Mouse (Mus musculus): Measurements from ENCODE around the gene Imp3. TPM values are rescaled to one million over a fixed set of nuclear protein-coding genes. Genes with fewer than 3 reads are reported as not detected.
"Not testable (repeated sequence)": the region's sequence is repeated elsewhere in the genome, so short reads cannot be mapped to it uniquely, and the experiment has no call there.

The Imp3 gene
- polyA plus RNA-seq, 1 experiment from 2014 or later = 69.6 TPM

DNA sequence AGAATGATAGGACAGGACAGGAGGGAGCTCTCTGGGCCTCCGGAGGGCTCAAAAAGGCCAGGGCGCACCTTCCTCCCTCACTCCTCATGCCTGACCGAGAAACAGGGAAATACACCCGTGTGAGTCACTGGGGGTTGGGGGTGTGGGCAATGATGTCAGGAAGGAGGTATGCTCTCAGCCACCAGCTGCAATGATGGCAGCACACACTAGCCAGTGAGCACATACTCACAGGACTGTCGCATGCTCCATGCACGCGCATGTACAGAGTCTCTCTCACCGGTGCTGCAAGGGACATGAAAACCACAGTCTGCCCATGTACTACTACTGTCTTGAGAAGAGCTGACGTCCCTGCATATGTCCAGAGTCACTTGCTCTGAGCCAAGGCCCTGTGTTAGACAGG lies 29.7 kb upstream of the Imp3 start:
- no peak for ATAC-seq (ENCODE audit: insufficient read depth)
- DNase-seq = no peak

DNA sequence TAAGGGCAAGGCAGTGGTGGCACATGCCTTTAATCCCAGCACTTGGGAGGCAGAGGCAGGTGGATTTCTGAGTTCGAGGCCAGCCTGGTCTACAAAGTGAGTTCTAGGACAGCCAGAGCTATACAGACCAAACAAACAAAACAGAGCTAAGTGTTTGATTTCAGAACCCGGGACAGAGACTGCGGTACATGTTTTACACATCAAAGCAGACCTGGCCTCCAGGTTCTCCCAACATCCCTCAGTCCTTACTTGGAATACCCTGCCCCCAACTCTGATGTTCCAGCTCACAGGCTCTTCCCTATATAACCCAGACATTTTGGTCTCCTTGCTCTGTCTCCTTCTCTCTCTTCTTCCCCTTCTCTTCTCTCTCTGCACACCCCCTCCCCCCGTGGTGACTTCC lies 27.3 kb upstream of the Imp3 start:
- not testable (repeated sequence) for ATAC-seq (ENCODE audit: insufficient read depth); DNase-seq; H3K27me3 ChIP-seq (ENCODE audit: insufficient read depth, low read length); H3K4me3 ChIP-seq (ENCODE audit: low read depth, low read length); H3K36me3 ChIP-seq (ENCODE audit: insufficient read depth); H3K9me3 ChIP-seq (ENCODE audit: low read depth, low read length); H3K9ac ChIP-seq; H3K4me2 ChIP-seq; H3K27ac ChIP-seq (ENCODE audit: low read depth); H3K4me1 ChIP-seq (ENCODE audit: insufficient read depth)
- 49% methylated on average over 4 of the region's 4 CpGs for WGBS

More for the DNA sequence above, 29.7 kb upstream of the Imp3 start:
- H3K4me2 ChIP-seq = no peak overlapping the region
- WGBS = 76% methylated on average over 9 of the region's 9 CpGs
- no peaks in the 10 kb centered on the region for H3K9me3 ChIP-seq (ENCODE audit: low read depth, low read length)
- TF ChIP-seq CTCF (IDR thresholded peaks at IDR 0.05; ENCODE audit: low read depth) = no peak
- H3K4me1 ChIP-seq (ENCODE audit: insufficient read depth) = no peaks in the 10 kb centered on the region
- no peak overlapping the region for H3K27ac ChIP-seq (ENCODE audit: low read depth)
- no peak overlapping the region for H3K9ac ChIP-seq
- no peak overlapping the region for H3K4me3 ChIP-seq (ENCODE audit: low read depth, low read length)
- H3K36me3 ChIP-seq (ENCODE audit: insufficient read depth) = no peaks in the 10 kb centered on the region
- no peaks in the 10 kb centered on the region for H3K27me3 ChIP-seq (ENCODE audit: insufficient read depth, low read length)

DNA sequence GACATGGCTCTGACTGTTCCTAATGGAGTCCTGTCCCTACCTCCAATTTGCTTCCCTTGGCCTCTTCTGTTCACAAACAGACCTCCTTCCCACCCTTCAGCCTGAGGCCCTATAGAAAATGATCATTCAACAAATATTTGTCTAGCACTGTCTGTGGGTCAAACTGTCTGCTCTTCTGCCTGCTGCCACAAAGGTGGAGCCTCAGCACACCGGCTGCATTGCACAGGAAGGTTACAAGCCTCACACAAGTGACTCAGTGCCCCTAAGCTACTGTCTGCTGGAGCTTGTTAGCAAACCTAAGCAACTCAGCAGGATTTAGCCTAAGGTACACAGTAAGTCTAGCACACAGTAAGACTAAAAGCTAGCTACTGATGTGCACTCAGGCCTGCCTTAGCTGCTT lies 26.3 kb upstream of the Imp3 start:
- no peak for TF ChIP-seq CTCF (IDR thresholded peaks at IDR 0.05; ENCODE audit: low read depth)
- H3K9me3 ChIP-seq (ENCODE audit: low read depth, low read length) = no peaks in the 10 kb centered on the region
- H3K27me3 ChIP-seq (ENCODE audit: insufficient read depth, low read length) = no peaks in the 10 kb centered on the region
- DNase-seq = no peak
- no peak overlapping the region for H3K4me3 ChIP-seq (ENCODE audit: low read depth, low read length)
- H3K4me1 ChIP-seq (ENCODE audit: insufficient read depth) = no peaks in the 10 kb centered on the region
- no peak overlapping the region for H3K9ac ChIP-seq
- WGBS = 29% methylated on average over 1 of the region's 1 CpGs
- no peak for ATAC-seq (ENCODE audit: insufficient read depth)
- H3K4me2 ChIP-seq = no peak overlapping the region
- H3K27ac ChIP-seq (ENCODE audit: low read depth) = no peak overlapping the region
- H3K36me3 ChIP-seq (ENCODE audit: insufficient read depth) = peaks cover 20% of the 10 kb centered on the region; the same call in 1 of the 2 replicates

DNA sequence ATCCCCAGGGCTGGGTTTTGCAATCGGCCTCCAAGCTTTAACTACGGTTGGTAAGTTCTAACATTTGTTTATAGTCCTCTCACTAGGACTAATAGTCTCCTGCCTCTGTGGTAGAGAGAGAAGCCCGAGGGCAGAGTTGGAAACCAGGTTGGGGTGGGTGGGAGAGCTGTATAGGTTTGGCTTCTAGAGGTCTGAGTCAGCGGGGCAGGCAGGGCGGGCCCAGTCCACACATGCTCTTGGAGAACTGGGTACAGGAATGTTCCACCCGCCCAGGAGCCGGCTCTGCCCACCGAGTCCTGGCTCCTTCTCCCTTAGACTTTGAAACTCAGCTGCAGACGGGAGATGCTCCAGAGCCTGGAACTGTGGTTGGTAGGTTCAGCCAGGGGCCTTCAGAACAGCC lies 23.3 kb upstream of the Imp3 start:
- Histone ChIP-seq H3K27ac (ENCODE audit: low read depth) (no peak overlapping the region), H3K4me2 (no peak overlapping the region), H3K9ac (no peak overlapping the region), H3K4me1 (ENCODE audit: insufficient read depth) (no peaks in the 10 kb centered on the region), H3K27me3 (ENCODE audit: insufficient read depth, low read length) (no peaks in the 10 kb centered on the region), H3K36me3 (ENCODE audit: insufficient read depth) (peaks cover 47% of the 10 kb centered on the region), H3K4me3 (ENCODE audit: low read depth, low read length) (no peak overlapping the region), H3K9me3 (ENCODE audit: low read depth, low read length) (no peaks in the 10 kb centered on the region)
- no peak for TF ChIP-seq CTCF (IDR thresholded peaks at IDR 0.05; ENCODE audit: low read depth)
- DNase-seq (no peak), ATAC-seq (ENCODE audit: insufficient read depth) (no peak)
- 77% methylated on average over 9 of the region's 9 CpGs for whole genome bisulfite sequencing

DNA sequence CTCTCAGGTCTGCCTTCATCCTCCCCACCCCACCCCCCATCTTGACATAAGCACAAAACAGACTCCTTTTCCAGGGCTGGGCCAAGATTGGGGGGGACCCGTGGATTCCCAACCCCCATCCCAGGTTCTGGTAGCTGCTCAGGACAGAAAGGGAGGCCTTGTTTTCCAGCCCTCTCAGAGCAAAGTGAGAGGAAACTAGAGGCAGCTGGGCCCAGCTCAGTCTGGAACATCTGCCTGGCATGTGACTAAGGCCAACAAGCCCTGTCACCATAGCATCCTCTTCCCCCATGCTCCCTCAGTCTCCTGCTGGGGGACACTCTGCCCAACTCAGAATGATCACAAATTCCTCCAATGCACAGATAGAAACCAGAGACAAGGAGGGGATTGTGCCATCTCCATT lies 22.2 kb upstream of the Imp3 start:
- peaks cover 58% of the 10 kb centered on the region for H3K36me3 ChIP-seq (ENCODE audit: insufficient read depth)
- no peak overlapping the region for H3K9ac ChIP-seq
- DNase-seq = no peak
- H3K4me1 ChIP-seq (ENCODE audit: insufficient read depth) = no peaks in the 10 kb centered on the region
- WGBS = 77% methylated on average over 1 of the region's 1 CpGs
- no peaks in the 10 kb centered on the region for H3K27me3 ChIP-seq (ENCODE audit: insufficient read depth, low read length)
- H3K27ac ChIP-seq (ENCODE audit: low read depth) = no peak overlapping the region
- no peaks in the 10 kb centered on the region for H3K9me3 ChIP-seq (ENCODE audit: low read depth, low read length)
- H3K4me2 ChIP-seq = no peak overlapping the region
- H3K4me3 ChIP-seq (ENCODE audit: low read depth, low read length) = no peak overlapping the region
- no peak for ATAC-seq (ENCODE audit: insufficient read depth)
- no peak for TF ChIP-seq CTCF (IDR thresholded peaks at IDR 0.05; ENCODE audit: low read depth)

DNA sequence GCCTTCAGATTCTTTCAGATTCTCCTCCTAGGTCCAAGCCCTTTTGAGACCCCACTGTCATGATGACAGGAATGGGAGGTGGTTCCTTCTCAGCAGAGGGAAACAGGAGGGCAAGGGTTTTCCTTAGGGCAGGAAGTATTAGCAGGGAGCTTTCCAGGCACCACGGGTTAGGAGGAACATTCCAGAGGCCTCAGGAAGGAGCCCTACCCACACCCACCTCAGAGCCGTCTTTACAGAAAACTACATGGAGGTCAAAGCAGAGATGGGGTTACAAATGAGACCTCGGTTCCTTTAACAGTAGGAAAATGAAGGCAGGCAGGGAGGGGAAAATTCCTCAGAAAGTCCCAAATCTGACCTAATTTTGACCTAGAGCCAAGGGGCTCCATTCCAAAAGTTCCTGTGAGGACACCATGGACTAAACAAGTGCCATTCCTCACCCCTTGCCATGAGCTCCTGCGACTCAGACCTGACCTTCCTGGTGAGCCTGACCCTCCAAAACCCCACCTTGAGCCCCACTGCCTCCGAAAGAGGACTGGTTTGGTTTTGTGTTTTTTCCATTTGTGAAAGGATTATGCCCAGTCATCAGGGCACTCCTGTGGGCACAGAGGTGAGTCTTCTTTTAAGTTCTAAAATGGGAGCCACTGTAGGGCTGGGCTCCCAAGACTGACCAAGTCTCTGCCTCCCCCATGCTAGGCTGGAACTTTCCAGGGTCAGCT lies 21.4 kb upstream of the Imp3 start:
- Histone ChIP-seq H3K36me3 (ENCODE audit: insufficient read depth) (peaks cover 64% of the 10 kb centered on the region), H3K9ac (no peak overlapping the region), H3K4me3 (ENCODE audit: low read depth, low read length) (no peak overlapping the region), H3K4me1 (ENCODE audit: insufficient read depth) (no peaks in the 10 kb centered on the region), H3K27ac (ENCODE audit: low read depth) (no peak overlapping the region), H3K4me2 (no peak overlapping the region), H3K27me3 (ENCODE audit: insufficient read depth, low read length) (no peaks in the 10 kb centered on the region), H3K9me3 (ENCODE audit: low read depth, low read length) (no peaks in the 10 kb centered on the region)
- no peak for TF ChIP-seq CTCF (IDR thresholded peaks at IDR 0.05; ENCODE audit: low read depth)
- 72% methylated on average over 5 of the region's 5 CpGs for WGBS
- no peak for DNase-seq
- no peak for ATAC-seq (ENCODE audit: insufficient read depth)

DNA sequence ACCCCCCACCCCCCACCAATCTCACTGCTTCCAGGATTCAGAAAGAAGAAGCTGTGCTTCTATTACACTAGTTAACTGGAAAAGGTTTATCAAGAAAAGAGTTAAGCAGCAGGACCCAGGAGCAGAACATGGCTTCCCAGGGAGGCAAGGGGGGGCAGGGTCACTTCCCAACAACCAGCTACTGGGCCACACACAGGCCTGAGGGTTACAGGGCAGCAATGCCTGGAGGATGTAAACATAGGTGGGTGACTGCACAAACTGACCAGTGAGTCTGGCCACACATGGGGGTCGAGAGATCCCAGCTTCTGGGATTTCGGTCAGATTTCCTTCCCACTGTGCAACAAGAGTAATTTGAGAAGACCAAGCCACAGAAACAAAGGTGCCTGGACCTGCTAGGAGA lies 20.1 kb upstream of the Imp3 start:
- H3K27ac ChIP-seq (ENCODE audit: low read depth) = no peak overlapping the region
- no peak overlapping the region for H3K4me2 ChIP-seq
- WGBS = 81% methylated on average over 2 of the region's 2 CpGs
- no peaks in the 10 kb centered on the region for H3K4me1 ChIP-seq (ENCODE audit: insufficient read depth)
- H3K27me3 ChIP-seq (ENCODE audit: insufficient read depth, low read length) = no peaks in the 10 kb centered on the region
- no peaks in the 10 kb centered on the region for H3K9me3 ChIP-seq (ENCODE audit: low read depth, low read length)
- TF ChIP-seq CTCF (IDR thresholded peaks at IDR 0.05; ENCODE audit: low read depth) = no peak
- peaks cover 72% of the 10 kb centered on the region for H3K36me3 ChIP-seq (ENCODE audit: insufficient read depth)
- no peak overlapping the region for H3K9ac ChIP-seq
- ATAC-seq (ENCODE audit: insufficient read depth) (no peak), DNase-seq (no peak)
- H3K4me3 ChIP-seq (ENCODE audit: low read depth, low read length) = no peak overlapping the region
